Mouse (Mus musculus) induced T-regulatory cell, adult 2 months (primary cell): ENCODE data around the gene Olfr27.

Source experiments
- DNase-seq: peaks from one replicate; pipeline ENCODE4 v3.0.0-alpha.2; 2012; ENCODE audit warnings: low read depth

Olfr27 gene

DNA sequence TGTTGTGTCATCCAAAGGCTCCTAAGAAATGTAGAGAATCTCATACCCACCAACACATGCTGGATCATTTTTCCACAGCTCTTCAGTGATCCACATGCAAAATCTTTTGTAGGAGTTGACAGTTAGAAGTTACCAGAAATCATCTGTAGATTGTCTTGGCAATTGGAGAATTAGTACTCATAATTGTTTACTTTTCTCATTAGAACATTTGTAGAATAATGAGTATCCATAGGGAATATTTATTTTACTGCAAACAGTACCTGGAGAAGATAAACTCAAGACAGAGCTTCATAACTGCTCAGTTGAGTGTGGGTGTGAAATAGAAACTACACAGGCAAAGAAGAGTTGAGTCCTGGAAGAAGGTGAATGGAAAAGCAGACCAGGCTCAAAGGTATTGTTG lies at the start of gene Olfr27:
Gene Olfr27 (plus strand): TSS at position 301 of the 400 bp plus-strand sequence.
- no peak for DNase-seq

DNA sequence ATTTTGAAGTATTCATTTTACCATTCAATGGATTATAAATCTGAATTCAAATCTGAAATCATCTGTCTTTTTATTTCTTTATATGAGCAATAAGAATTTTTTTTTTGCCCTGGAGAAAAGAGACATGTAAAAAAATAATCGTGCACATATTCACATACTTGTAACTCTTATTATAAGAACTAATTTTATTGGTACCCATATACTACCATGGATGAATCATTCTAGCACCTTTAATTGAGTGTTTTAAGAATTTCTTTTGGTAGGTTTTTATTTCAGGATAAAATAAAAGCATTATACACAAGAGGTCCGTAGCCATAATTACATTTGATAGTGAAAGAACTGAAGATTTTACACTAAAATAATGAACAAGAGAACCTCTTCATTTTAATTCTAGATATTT lies 49.1 kb upstream of the Olfr27 start, which contains the start of gene Olfr938:
Gene Olfr938 (minus strand): TSS at position 101 of the 400 bp plus-strand sequence.
- no peak for DNase-seq

DNA sequence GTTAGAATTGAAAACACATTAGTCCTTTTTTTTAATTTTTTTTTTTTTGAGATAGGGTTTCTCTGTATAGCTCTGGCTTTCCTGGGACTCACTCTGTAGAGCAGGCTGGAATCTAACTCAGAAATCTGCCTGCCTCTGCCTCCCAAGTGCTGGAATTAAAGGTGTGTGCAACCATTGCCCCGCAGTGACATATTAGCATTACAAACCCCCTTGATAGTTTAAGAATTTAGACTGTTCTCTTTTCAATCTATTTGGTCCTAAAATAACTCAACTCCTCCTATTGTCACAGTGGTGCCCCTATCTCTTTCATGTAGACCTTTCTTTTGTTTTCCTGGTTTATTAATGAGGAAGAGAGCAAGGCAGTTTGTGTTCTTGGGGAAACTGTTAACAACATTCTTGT lies 605 bp upstream of the Olfr27 start:
- DNase-seq: no peak

DNA sequence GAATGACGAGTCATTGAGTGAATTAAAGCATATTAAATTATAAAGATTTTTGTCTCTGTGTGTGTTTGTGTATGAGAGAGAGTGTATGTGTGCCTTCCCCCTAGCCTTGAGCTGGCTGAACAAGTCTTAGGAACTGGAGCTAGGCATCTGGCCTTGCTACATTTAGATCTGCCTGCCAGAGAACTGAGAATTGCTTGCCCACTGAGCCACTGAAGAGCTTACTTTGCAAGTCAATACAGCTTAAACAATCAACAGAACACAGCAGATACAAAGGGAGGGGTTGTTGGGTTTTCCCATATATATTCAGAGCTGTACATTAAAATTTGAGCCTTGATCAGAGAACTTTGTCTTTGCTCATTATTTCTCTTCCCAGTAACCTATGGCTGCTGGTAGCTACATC lies 24.5 kb downstream of the Olfr27 start:
- no peak for DNase-seq

DNA sequence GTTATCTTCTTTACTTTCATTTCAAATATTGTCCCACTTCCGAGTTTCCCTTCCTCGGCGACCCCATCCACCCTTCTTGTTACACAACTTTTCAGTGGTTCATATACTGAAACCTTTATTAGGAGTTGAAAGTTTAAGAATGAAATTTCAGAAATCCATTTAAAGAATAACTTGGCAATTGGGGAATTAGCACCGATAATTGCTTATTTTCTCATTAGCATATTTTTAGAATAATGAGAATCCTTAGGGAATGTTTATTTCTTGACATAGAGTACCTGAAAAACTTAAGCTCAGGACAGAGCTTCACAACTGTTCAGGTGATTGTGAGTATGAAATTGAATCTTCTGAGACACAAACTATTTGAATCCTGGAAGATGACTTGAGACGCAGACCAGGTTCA lies 38.1 kb downstream of the Olfr27 start, which contains the start of gene Olfr943:
Gene Olfr943 (plus strand): TSS at position 301 of the 400 bp plus-strand sequence.
- no peak for DNase-seq
